In the genomic region with DNA sequence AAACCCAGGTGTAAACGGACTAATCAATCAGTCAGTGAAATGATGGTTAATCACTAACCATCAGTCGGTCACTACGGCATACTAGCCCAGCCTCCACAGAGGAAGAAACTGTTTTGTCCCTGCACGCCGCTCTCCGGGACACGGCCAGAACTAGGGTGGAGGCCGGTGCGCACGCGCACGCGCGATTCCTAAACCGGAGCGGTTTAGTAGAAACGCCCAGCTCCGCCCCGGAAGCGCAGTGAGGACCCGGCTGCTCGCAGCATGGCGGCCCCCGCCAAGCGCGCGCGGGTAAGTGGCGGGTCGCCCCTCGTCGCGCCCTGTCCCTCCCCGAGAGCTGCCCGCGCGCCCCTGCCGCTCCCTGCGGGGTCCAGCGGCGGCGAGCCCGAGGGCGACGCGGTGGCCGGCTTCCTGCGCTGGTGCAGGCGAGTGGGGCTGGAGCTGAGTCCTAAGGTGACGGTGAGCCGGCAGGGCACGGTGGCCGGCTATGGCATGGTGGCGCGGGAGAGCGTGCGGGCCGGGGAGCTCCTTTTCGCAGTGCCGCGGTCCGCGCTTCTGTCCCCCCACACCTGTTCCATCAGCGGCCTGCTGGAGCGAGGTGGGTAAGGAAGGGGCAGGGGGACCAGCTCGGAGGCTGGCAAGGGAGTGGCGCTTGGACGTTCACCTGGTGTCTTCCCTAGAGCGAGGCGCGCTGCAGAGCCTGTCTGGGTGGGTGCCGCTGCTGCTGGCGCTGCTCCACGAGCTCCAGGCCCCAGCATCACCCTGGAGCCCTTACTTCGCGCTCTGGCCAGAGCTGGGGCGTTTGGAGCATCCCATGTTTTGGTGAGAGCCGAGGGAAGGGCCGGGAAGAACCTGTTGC, we compare ENCODE assay signal across 8 mouse cellular contexts. TPM values are rescaled to one million over a fixed set of nuclear protein-coding genes. Genes with fewer than 3 reads are reported as not detected.
DNase-seq lines count a peak whose midpoint lies in the region; ATAC-seq and TF ChIP-seq lines count a peak whose summit lies in the region.

A gene (plus strand): TSS at position 206 of the 856 bp plus-strand sequence.

- H3K27me3 ChIP-seq in MEL (ENCODE audit: control insufficient read depth in 1 of 2, insufficient read depth in 2 of 2, low read length in 2 of 2), result no peaks in the 10 kb centered on the region
- no peaks in the 10 kb centered on the region for H3K27me3 ChIP-seq in forebrain, embryonic 15.5 days
- no peaks in the 10 kb centered on the region for H3K27me3 ChIP-seq in lung, embryonic 16.5 days (ENCODE audit: control insufficient read depth, insufficient read depth, low read depth, low read length)

- peak; percentile 94 to 100 for TF ChIP-seq POLR2A in MEL (IDR thresholded peaks at IDR 0.05; ENCODE audit: control insufficient read depth in 1 of 2, insufficient read depth in 1 of 2, low read depth in 1 of 2, low read length in 2 of 2, poor library complexity in 1 of 2)

- H3K4me3 ChIP-seq in MEL (ENCODE audit: control insufficient read depth in 1 of 2, insufficient read depth in 1 of 2, low read depth in 2 of 2, low read length in 2 of 2), result peak within 1 kb of the TSS; percentile 77 to 80
- H3K4me3 ChIP-seq in forebrain, embryonic 15.5 days, result peak within 1 kb of the TSS; percentile 92
- peak within 1 kb of the TSS; percentile 88 for H3K4me3 ChIP-seq in lung, embryonic 16.5 days (ENCODE audit: low read length)

- ATAC-seq in forebrain, embryonic 15.5 days (replicated peaks), result peak; percentile 93
- ATAC-seq in lung, embryonic 16.5 days (ENCODE audit: low read depth), result peak; percentile 83

- WGBS in forebrain, embryonic 15.5 days, result under 1% methylated on average over 66 of the region's 79 CpGs
- WGBS in lung, embryonic 16.5 days, result under 1% methylated on average over 64 of the region's 79 CpGs

- TF ChIP-seq EP300 in MEL (IDR thresholded peaks at IDR 0.05; ENCODE audit: low read depth in 1 of 2, low read length in 2 of 2), result no peak

- peaks cover 18% of the 10 kb centered on the region for H3K79me2 ChIP-seq in MEL (ENCODE audit: control insufficient read depth, insufficient read depth, low read length, poor library complexity)

- peaks cover 6 to 14% of the 10 kb centered on the region in 2 experiments for H3K4me1 ChIP-seq in MEL (ENCODE audit: control insufficient read depth in 1 of 2, insufficient read depth in 2 of 2, low read length in 2 of 2)
- peaks cover 16% of the 10 kb centered on the region for H3K4me1 ChIP-seq in forebrain, embryonic 15.5 days
- peaks cover 12% of the 10 kb centered on the region for H3K4me1 ChIP-seq in lung, embryonic 16.5 days (replicated peaks; ENCODE audit: control insufficient read depth, insufficient read depth, low read length)

- TF ChIP-seq CTCF in MEL (IDR thresholded peaks at IDR 0.05 in 2 of 3, conservative IDR thresholded peaks at IDR 0.05 in 1 of 3; ENCODE audit: control insufficient read depth in 1 of 3, insufficient read depth in 1 of 3, low read depth in 2 of 3, low read length in 3 of 3, poor library complexity in 1 of 3, severe bottlenecking in 1 of 3), result no peak

- intact Hi-C loops in heart, postnatal 14 days (cut with DNase I), result loop anchor here (5.0 to 10.0 kb wide), 2 partner anchors 116 to 199 kb away; no protein-coding TSS in a partner anchor

- H3K4me2 ChIP-seq in forebrain, embryonic 15.5 days (replicated peaks), result peak within 1 kb of the TSS; percentile 81
- peak within 1 kb of the TSS; percentile 70 for H3K4me2 ChIP-seq in lung, embryonic 16.5 days (ENCODE audit: low read depth, low read length)

- peak within 1 kb of the TSS; percentile 88 for H3K9ac ChIP-seq in MEL (ENCODE audit: control insufficient read depth, low read depth, low read length, poor library complexity, severe bottlenecking)
- H3K9ac ChIP-seq in forebrain, embryonic 15.5 days (replicated peaks), result peak within 1 kb of the TSS; percentile 83
- H3K9ac ChIP-seq in lung, embryonic 16.5 days (ENCODE audit: low read length), result peak within 1 kb of the TSS; percentile 81

- peaks cover 2 to 15% of the 10 kb centered on the region in 2 experiments; a peak in 3 of 4 replicates for H3K36me3 ChIP-seq in MEL (ENCODE audit: control insufficient read depth in 1 of 2, insufficient read depth in 2 of 2, low read length in 2 of 2)
- peaks cover 42% of the 10 kb centered on the region for H3K36me3 ChIP-seq in forebrain, embryonic 15.5 days
- H3K36me3 ChIP-seq in lung, embryonic 16.5 days (ENCODE audit: control insufficient read depth, insufficient read depth, low read length), result peaks cover 20% of the 10 kb centered on the region

- no peak for TF ChIP-seq RAD21 in MEL (IDR thresholded peaks at IDR 0.05; ENCODE audit: low read depth, low read length)

- peak within 1 kb of the TSS; percentile 79 for H3K27ac ChIP-seq in MEL (ENCODE audit: control insufficient read depth, low read depth, low read length)
- peak within 1 kb of the TSS; percentile 74 for H3K27ac ChIP-seq in forebrain, embryonic 15.5 days (replicated peaks)
- H3K27ac ChIP-seq in lung, embryonic 16.5 days (ENCODE audit: low read length), result peak within 1 kb of the TSS; percentile 53

- peak; percentile 95 for DNase-seq in MEL (ENCODE audit: low read depth, low spot score)
- peak; percentile 83 for DNase-seq in cerebellum, adult 11-12 months
- DNase-seq in heart, postnatal 14 days, result peak; percentile 84 to 87
- DNase-seq in layer of hippocampus, adult 18-20 months (ENCODE audit: low spot score in 2 of 2), result peak; percentile 81 to 88
- peak; percentile 77 for DNase-seq in ovary, adult 18-20 months (ENCODE audit: low spot score)
- DNase-seq in thymus, postnatal 10 days (ENCODE audit: low spot score in 2 of 2), result peak; percentile 77 to 81

- no peaks in the 10 kb centered on the region for H3K9me3 ChIP-seq in MEL (replicated peaks; ENCODE audit: insufficient read depth, low read length)
- H3K9me3 ChIP-seq in forebrain, embryonic 15.5 days, result no peaks in the 10 kb centered on the region
- no peaks in the 10 kb centered on the region for H3K9me3 ChIP-seq in lung, embryonic 16.5 days (ENCODE audit: control insufficient read depth, low read length)

TF ChIP-seq in MEL, 35 proteins besides CTCF, POLR2A, EP300 and RAD21 (continues in another document):
- TF ChIP-seq RCOR1 (IDR thresholded peaks at IDR 0.05; ENCODE audit: low read depth, low read length) (no peak), SMC3 (IDR thresholded peaks at IDR 0.05; ENCODE audit: low read depth, low read length) (no peak), MEF2A (IDR thresholded peaks at IDR 0.05; ENCODE audit: extremely low read depth, insufficient replicate concordance, low read depth, low read length, poor library complexity, severe bottlenecking) (no peak), JUND (IDR thresholded peaks at IDR 0.05; ENCODE audit: low read depth, low read length) (no peak), USF2 (IDR thresholded peaks at IDR 0.05; ENCODE audit: borderline replicate concordance in 1 of 2, insufficient read depth in 1 of 2, low read depth in 1 of 2, low read length in 2 of 2) (no peak), BHLHE40 (IDR thresholded peaks at IDR 0.05; ENCODE audit: borderline replicate concordance, low read depth, low read length) (no peak), MAX (IDR thresholded peaks at IDR 0.05; ENCODE audit: low read length) (peak; percentile 62), ZKSCAN1 (IDR thresholded peaks at IDR 0.05; ENCODE audit: low read depth, low read length) (no peak), SIN3A (IDR thresholded peaks at IDR 0.05; ENCODE audit: low read length) (peak; percentile 64; the same call in 1 of the 2 replicates), TAL1 (IDR thresholded peaks at IDR 0.05; ENCODE audit: low read length) (no peak), ETS1 (IDR thresholded peaks at IDR 0.05; ENCODE audit: low read depth, low read length) (no peak; the same call in none of the 2 replicates), CHD2 (IDR thresholded peaks at IDR 0.05; ENCODE audit: low read length) (no peak), TCF12 (IDR thresholded peaks at IDR 0.05; ENCODE audit: low read depth, low read length) (peak; percentile 76), NRF1 (IDR thresholded peaks at IDR 0.05; ENCODE audit: insufficient read depth, low read depth, low read length, poor library complexity, severe bottlenecking) (peak; percentile 98), NELFE (IDR thresholded peaks at IDR 0.05; ENCODE audit: low read depth, low read length) (peak; percentile 94), CHD1 (IDR thresholded peaks at IDR 0.05; ENCODE audit: low read depth, low read length) (no peak), HCFC1 (IDR thresholded peaks at IDR 0.05; ENCODE audit: low read depth, low read length) (peak; percentile 80), TBP (IDR thresholded peaks at IDR 0.05; ENCODE audit: low read depth, low read length) (peak; percentile 69), MYB (IDR thresholded peaks at IDR 0.05; ENCODE audit: low read depth, low read length) (no peak), USF1 (IDR thresholded peaks at IDR 0.05; ENCODE audit: low read depth, low read length) (no peak), ELF1 (IDR thresholded peaks at IDR 0.05; ENCODE audit: low read depth, low read length) (peak; percentile 82), KAT2A (conservative IDR thresholded peaks at IDR 0.05; ENCODE audit: low read depth, low read length) (no peak; the same call in 1 of the 2 replicates), MAZ (IDR thresholded peaks at IDR 0.05; ENCODE audit: low read depth, low read length) (no peak), POLR2AphosphoS5 (IDR thresholded peaks at IDR 0.05; ENCODE audit: borderline replicate concordance, low read depth, low read length) (no peak), E2F4 (IDR thresholded peaks at IDR 0.05; ENCODE audit: borderline replicate concordance, low read depth, low read length) (no peak), ZNF384 (IDR thresholded peaks at IDR 0.05; ENCODE audit: low read depth, low read length) (no peak), UBTF (IDR thresholded peaks at IDR 0.05; ENCODE audit: borderline replicate concordance, insufficient read depth, low read depth, low read length) (no peak), MAFK (IDR thresholded peaks at IDR 0.05; ENCODE audit: borderline replicate concordance, low read depth, low read length) (no peak), ZMIZ1 (IDR thresholded peaks at IDR 0.05; ENCODE audit: low read depth, low read length) (peak; percentile 96), MYC (IDR thresholded peaks at IDR 0.05; ENCODE audit: low read depth, low read length) (peak; percentile 66; the same call in 1 of the 2 replicates)

RNA-seq across cellular contexts. Expression of the gene that starts here (rescaled TPM):
- 37.8 and 42.0 TPM in 2 replicates for total RNA-seq in MEL (2012; rRNA removed)
- 10 to 100 TPM in 1 of 2 experiments, not detected in 1; 78.4 TPM for polyA plus RNA-seq in MEL (2012; ENCODE audit: insufficient read depth in 1 of 2, insufficient read length in 2 of 2, low read depth in 1 of 2, low replicate concordance in 2 of 2, missing spikeins in 1 of 2)
- 26.1 and 28.8 TPM in 2 replicates for polyA plus RNA-seq in forebrain, embryonic 15.5 days (2015; fragmentation: Nextera tagmentation; extraction: Ambion mirVana)
- 10 to 100 TPM in 1 of 2 experiments, 1 to 10 TPM in 1; 8.5 to 11.6 TPM for total RNA-seq in heart, postnatal 14 days (2021)
- 10 to 100 TPM; 17.7 to 22.8 TPM for total RNA-seq in layer of hippocampus, adult 18-20 months (2021)
- polyA plus RNA-seq in lung, embryonic 16.5 days (2015; fragmentation: Nextera tagmentation; extraction: Ambion mirVana), result 14.3 and 15.9 TPM in 2 replicates

Comparison
In these comparisons a context has a peak if more than half of its experiments do, and no peak if none do; other contexts are left out.
1. Peak in every context shown above with its lines: DNase-seq, ATAC-seq, H3K4me3 ChIP-seq and H3K27ac ChIP-seq.